Mouse (Mus musculus): Measurements from ENCODE around the gene Ccdc85b. TPM values are rescaled to one million over a fixed set of nuclear protein-coding genes. Genes with fewer than 3 reads are reported as not detected.
"Not testable (repeated sequence)": the region's sequence is repeated elsewhere in the genome, so short reads cannot be mapped to it uniquely, and the experiment has no call there.

The Ccdc85b gene
- polyA plus RNA-seq, 1 experiment from 2014 or later, result 11.6 TPM

GRCm38 (mm10) chr19:5408057-5409001, 49.4 kb downstream of the Ccdc85b start:
- Histone ChIP-seq H3K4me2 (replicated peaks; ENCODE audit: low read depth) (no peak overlapping the region), H3K27me3 (ENCODE audit: control insufficient read depth, insufficient read depth, low read length) (no peaks in the 10 kb centered on the region), H3K4me1 (replicated peaks; ENCODE audit: control insufficient read depth, insufficient read depth) (no peaks in the 10 kb centered on the region), H3K9ac (ENCODE audit: low read length) (no peak overlapping the region), H3K9me3 (ENCODE audit: control insufficient read depth, low read length) (no peaks in the 10 kb centered on the region), H3K4me3 (ENCODE audit: low read depth, low read length) (no peak overlapping the region), H3K36me3 (ENCODE audit: control insufficient read depth, insufficient read depth, low read length) (peaks cover 2% of the 10 kb centered on the region; the same call in 1 of the 2 replicates), H3K27ac (replicated peaks) (no peak overlapping the region; the same call in 1 of the 2 replicates)
- DNase-seq (ENCODE audit: low spot score) (no peak), ATAC-seq (ENCODE audit: low FRiP score, low TSS enrichment) (no peak)
- WGBS, result 80% methylated on average over 13 of the region's 13 CpGs
- TF ChIP-seq CTCF (IDR thresholded peaks at IDR 0.05; ENCODE audit: low read depth) (no peak), EP300 (optimal IDR thresholded peaks at IDR 0.05) (no peak)

GRCm38 (mm10) chr19:5407133-5407532, 50.6 kb downstream of the Ccdc85b start:
- Histone ChIP-seq H3K36me3 (ENCODE audit: control insufficient read depth, insufficient read depth, low read length) (peaks cover 2% of the 10 kb centered on the region; the same call in 1 of the 2 replicates), H3K4me1 (replicated peaks; ENCODE audit: control insufficient read depth, insufficient read depth) (no peaks in the 10 kb centered on the region), H3K27ac (replicated peaks) (peak overlapping the region; percentile 98), H3K9me3 (ENCODE audit: control insufficient read depth, low read length) (no peaks in the 10 kb centered on the region), H3K9ac (ENCODE audit: low read length) (peak overlapping the region; percentile 88), H3K27me3 (ENCODE audit: control insufficient read depth, insufficient read depth, low read length) (no peaks in the 10 kb centered on the region), H3K4me2 (replicated peaks; ENCODE audit: low read depth) (peak overlapping the region; percentile 74), H3K4me3 (ENCODE audit: low read depth, low read length) (peak overlapping the region; percentile 59)
- 12% methylated on average over 7 of the region's 7 CpGs for WGBS
- DNase-seq (ENCODE audit: low spot score) (peak; percentile 77), ATAC-seq (ENCODE audit: low FRiP score, low TSS enrichment) (peak; percentile 69)
- TF ChIP-seq EP300 (optimal IDR thresholded peaks at IDR 0.05), result no peak
- TF ChIP-seq CTCF (IDR thresholded peaks at IDR 0.05; ENCODE audit: low read depth), result peak; percentile 81

- ATAC-seq (ENCODE audit: low FRiP score, low TSS enrichment) (peak; percentile 83), DNase-seq (ENCODE audit: low spot score) (peak; percentile 68)
- H3K4me1 ChIP-seq (replicated peaks; ENCODE audit: control insufficient read depth, insufficient read depth); H3K9me3 ChIP-seq (ENCODE audit: control insufficient read depth, low read length); H3K27me3 ChIP-seq (ENCODE audit: control insufficient read depth, insufficient read depth, low read length); H3K36me3 ChIP-seq (ENCODE audit: control insufficient read depth, insufficient read depth, low read length): not testable (repeated sequence)
- Histone ChIP-seq H3K4me3 (ENCODE audit: low read depth, low read length) (peak overlapping the region; percentile 59), H3K9ac (ENCODE audit: low read length) (peak overlapping the region; percentile 88), H3K4me2 (replicated peaks; ENCODE audit: low read depth) (peak overlapping the region; percentile 74), H3K27ac (replicated peaks) (peak overlapping the region; percentile 98)
- WGBS, result 16% methylated on average over 20 of the region's 25 CpGs
- TF ChIP-seq CTCF (IDR thresholded peaks at IDR 0.05; ENCODE audit: low read depth), result peak; percentile 32
Measured at GRCm38 (mm10) chr19:5406531-5407126, 51.1 kb downstream of the Ccdc85b start.

DNA sequence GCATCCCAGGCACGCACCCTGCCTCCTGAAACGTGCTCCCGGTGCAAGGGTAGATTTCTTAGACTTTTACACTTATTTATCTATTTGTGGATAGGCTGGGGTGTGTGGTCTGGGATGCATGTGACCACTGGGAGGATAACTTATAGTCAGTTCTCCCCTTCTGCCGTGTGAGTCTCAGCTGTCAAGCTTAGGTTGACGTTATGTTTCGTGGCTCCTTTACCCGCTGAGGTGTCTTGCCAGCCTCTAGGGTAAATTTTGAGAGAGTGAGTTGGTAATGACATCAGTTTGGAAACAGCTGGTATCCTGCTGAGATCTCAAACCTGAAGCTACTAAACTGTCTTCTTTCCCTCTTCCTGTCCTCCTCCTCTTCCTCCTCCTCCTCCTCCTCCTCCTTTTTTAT, 51.8 kb downstream of the Ccdc85b start:
- H3K4me3 ChIP-seq (ENCODE audit: low read depth, low read length), result peak overlapping the region; percentile 32
- no peaks in the 10 kb centered on the region for H3K9me3 ChIP-seq (ENCODE audit: control insufficient read depth, low read length)
- no peak for ATAC-seq (ENCODE audit: low FRiP score, low TSS enrichment)
- no peak for DNase-seq (ENCODE audit: low spot score)
- H3K4me2 ChIP-seq (replicated peaks; ENCODE audit: low read depth), result peak overlapping the region; percentile 47
- peaks cover 2% of the 10 kb centered on the region; the same call in 1 of the 2 replicates for H3K36me3 ChIP-seq (ENCODE audit: control insufficient read depth, insufficient read depth, low read length)
- WGBS, result 15% methylated on average over 7 of the region's 7 CpGs
- no peaks in the 10 kb centered on the region for H3K27me3 ChIP-seq (ENCODE audit: control insufficient read depth, insufficient read depth, low read length)
- H3K27ac ChIP-seq (replicated peaks), result peak overlapping the region; percentile 65
- TF ChIP-seq CTCF (IDR thresholded peaks at IDR 0.05; ENCODE audit: low read depth) (no peak), EP300 (optimal IDR thresholded peaks at IDR 0.05) (no peak)
- H3K9ac ChIP-seq (ENCODE audit: low read length), result peak overlapping the region; percentile 50
- no peaks in the 10 kb centered on the region for H3K4me1 ChIP-seq (replicated peaks; ENCODE audit: control insufficient read depth, insufficient read depth)

Other genes starting within 250 kb of the Ccdc85b start
- 4.6 and 6.7 TPM in 2 replicates for gene Pacs1, start 184.8 kb downstream of the Ccdc85b start, polyA plus RNA-seq (2015; fragmentation: Nextera tagmentation; extraction: Ambion mirVana)
- gene Sf3b2, start 162.4 kb downstream of the Ccdc85b start, polyA plus RNA-seq (2015; fragmentation: Nextera tagmentation; extraction: Ambion mirVana), result 134 and 148 TPM in 2 replicates
- 0.51 and 0.53 TPM in 2 replicates for gene Gal3st3, start 159.6 kb downstream of the Ccdc85b start, polyA plus RNA-seq (2015; fragmentation: Nextera tagmentation; extraction: Ambion mirVana)
- gene Catsper1, start 122.2 kb downstream of the Ccdc85b start, polyA plus RNA-seq (2015; fragmentation: Nextera tagmentation; extraction: Ambion mirVana), result not detected in 2 replicates
- 281 and 316 TPM in 2 replicates for gene Cst6, start 108.3 kb downstream of the Ccdc85b start, polyA plus RNA-seq (2015; fragmentation: Nextera tagmentation; extraction: Ambion mirVana)
- 47.5 and 49.1 TPM in 2 replicates for gene Eif1ad, start 91.2 kb downstream of the Ccdc85b start, polyA plus RNA-seq (2015; fragmentation: Nextera tagmentation; extraction: Ambion mirVana)
- gene Banf1, start 90.7 kb downstream of the Ccdc85b start, polyA plus RNA-seq (2015; fragmentation: Nextera tagmentation; extraction: Ambion mirVana), result 279 and 293 TPM in 2 replicates
- gene Sart1, start 69.2 kb downstream of the Ccdc85b start, polyA plus RNA-seq (2015; fragmentation: Nextera tagmentation; extraction: Ambion mirVana), result 30.9 and 34.1 TPM in 2 replicates
- 0.44 TPM in 1 of 2 replicates, not detected in the other for gene Tsga10ip, start 55.4 kb downstream of the Ccdc85b start, polyA plus RNA-seq (2015; fragmentation: Nextera tagmentation; extraction: Ambion mirVana)
- gene Drap1, start 32.9 kb downstream of the Ccdc85b start, polyA plus RNA-seq (2015; fragmentation: Nextera tagmentation; extraction: Ambion mirVana), result 196 and 203 TPM in 2 replicates
- gene AI837181, start 32.8 kb downstream of the Ccdc85b start, polyA plus RNA-seq (2015; fragmentation: Nextera tagmentation; extraction: Ambion mirVana), result 36.5 and 38.6 TPM in 2 replicates
- 0.16 and 0.33 TPM in 2 replicates for gene Fosl1, start 10.3 kb downstream of the Ccdc85b start, polyA plus RNA-seq (2015; fragmentation: Nextera tagmentation; extraction: Ambion mirVana)
- 103 and 111 TPM in 2 replicates for gene Fibp, start 2.7 kb upstream of the Ccdc85b start, polyA plus RNA-seq (2015; fragmentation: Nextera tagmentation; extraction: Ambion mirVana)
- 0.29 and 0.50 TPM in 2 replicates for gene Ctsw, start 10.6 kb upstream of the Ccdc85b start, polyA plus RNA-seq (2015; fragmentation: Nextera tagmentation; extraction: Ambion mirVana)
- gene Efemp2, start 16.1 kb upstream of the Ccdc85b start, polyA plus RNA-seq (2015; fragmentation: Nextera tagmentation; extraction: Ambion mirVana), result 59.7 and 67.0 TPM in 2 replicates
- gene Mus81, start 30.5 kb upstream of the Ccdc85b start, polyA plus RNA-seq (2015; fragmentation: Nextera tagmentation; extraction: Ambion mirVana), result 18.4 and 18.5 TPM in 2 replicates
- gene Cfl1, start 32.6 kb upstream of the Ccdc85b start, polyA plus RNA-seq (2015; fragmentation: Nextera tagmentation; extraction: Ambion mirVana), result 1,281 and 1,389 TPM in 2 replicates
- gene 1700020D05Rik, start 45.9 kb upstream of the Ccdc85b start, polyA plus RNA-seq (2015; fragmentation: Nextera tagmentation; extraction: Ambion mirVana), result not detected in 2 replicates
- 2.8 and 3.8 TPM in 2 replicates for gene Snx32, start 52.6 kb upstream of the Ccdc85b start, polyA plus RNA-seq (2015; fragmentation: Nextera tagmentation; extraction: Ambion mirVana)
- gene Ovol1, start 102.8 kb upstream of the Ccdc85b start, polyA plus RNA-seq (2015; fragmentation: Nextera tagmentation; extraction: Ambion mirVana), result 26.6 and 28.2 TPM in 2 replicates
- gene Ap5b1, start 110.1 kb upstream of the Ccdc85b start, polyA plus RNA-seq (2015; fragmentation: Nextera tagmentation; extraction: Ambion mirVana), result 4.7 and 5.7 TPM in 2 replicates
- 57.3 and 64.7 TPM in 2 replicates for gene Rnaseh2c, start 144.0 kb upstream of the Ccdc85b start, polyA plus RNA-seq (2015; fragmentation: Nextera tagmentation; extraction: Ambion mirVana)
- gene Kat5, start 152.3 kb upstream of the Ccdc85b start, polyA plus RNA-seq (2015; fragmentation: Nextera tagmentation; extraction: Ambion mirVana), result 31.8 and 37.9 TPM in 2 replicates
- gene Rela, start 179.6 kb upstream of the Ccdc85b start, polyA plus RNA-seq (2015; fragmentation: Nextera tagmentation; extraction: Ambion mirVana), result 28.7 and 35.2 TPM in 2 replicates
- gene Sipa1, start 205.8 kb upstream of the Ccdc85b start, polyA plus RNA-seq (2015; fragmentation: Nextera tagmentation; extraction: Ambion mirVana), result 8.0 and 11.5 TPM in 2 replicates
- 14.0 and 16.5 TPM in 2 replicates for gene Map3k11, start 230.8 kb upstream of the Ccdc85b start, polyA plus RNA-seq (2015; fragmentation: Nextera tagmentation; extraction: Ambion mirVana)
- gene Pcnx3, start 231.0 kb upstream of the Ccdc85b start, polyA plus RNA-seq (2015; fragmentation: Nextera tagmentation; extraction: Ambion mirVana), result 6.5 and 7.9 TPM in 2 replicates
- gene Kcnk7, start 246.5 kb upstream of the Ccdc85b start, polyA plus RNA-seq (2015; fragmentation: Nextera tagmentation; extraction: Ambion mirVana), result 8.4 and 9.5 TPM in 2 replicates